Mouse (Mus musculus): Measurements from ENCODE around the gene Gm20721.
A peak's percentile ranks its signal among the peaks of the same experiment; 100 is the strongest.
"Not testable (repeated sequence)": the region's sequence is repeated elsewhere in the genome, so short reads cannot be mapped to it uniquely, and the experiment has no call there.

The Gm20721 gene

GRCm38 (mm10) chr2:174346612-174346998 is at the start of gene Gm20721:
Gene Gm20721, minus strand, starts transcription at chr2:174346712.
- DNase-seq (ENCODE audit: low spot score), result no peak

GRCm38 (mm10) chr2:174393383-174393782 is 46.9 kb upstream of the Gm20721 start:
- no peak for DNase-seq (ENCODE audit: low spot score)

- DNase-seq (ENCODE audit: low spot score), result no peak
These were observed 46.0 kb upstream of the Gm20721 start for GRCm38 (mm10) chr2:174392554-174392953.

- DNase-seq (ENCODE audit: low spot score), result no peak
These were observed 45.4 kb upstream of the Gm20721 start for GRCm38 (mm10) chr2:174391936-174392335.

- DNase-seq (ENCODE audit: low spot score), result no peak
These were observed 34.5 kb upstream of the Gm20721 start for GRCm38 (mm10) chr2:174381021-174381420.

DNA sequence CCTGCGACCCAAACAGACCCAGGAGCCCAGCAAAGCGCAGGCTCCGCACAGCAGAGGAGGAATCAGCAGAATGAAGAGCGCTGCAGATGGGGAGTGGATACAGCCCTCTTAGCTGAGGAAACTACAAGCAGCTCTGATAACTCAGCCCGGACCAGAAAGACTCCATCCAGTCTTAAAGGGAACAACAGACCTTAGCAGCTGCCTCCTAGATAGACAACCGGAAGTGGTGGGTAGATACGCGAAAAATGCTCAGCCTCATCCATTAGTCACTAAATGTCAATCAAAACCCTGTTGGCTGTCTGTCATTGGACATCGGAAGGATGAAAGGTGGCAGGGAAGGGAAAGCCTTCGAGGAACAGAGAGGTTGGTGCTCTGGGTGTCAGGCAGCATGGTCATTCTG is 20.1 kb upstream of the Gm20721 start:
- no peak for DNase-seq (ENCODE audit: low spot score)

- DNase-seq (ENCODE audit: low spot score), result no peak
These were observed 13.1 kb upstream of the Gm20721 start for GRCm38 (mm10) chr2:174359656-174360055.

- DNase-seq (ENCODE audit: low spot score), result no peak
These were observed 12.0 kb upstream of the Gm20721 start for GRCm38 (mm10) chr2:174358516-174358915.

DNA sequence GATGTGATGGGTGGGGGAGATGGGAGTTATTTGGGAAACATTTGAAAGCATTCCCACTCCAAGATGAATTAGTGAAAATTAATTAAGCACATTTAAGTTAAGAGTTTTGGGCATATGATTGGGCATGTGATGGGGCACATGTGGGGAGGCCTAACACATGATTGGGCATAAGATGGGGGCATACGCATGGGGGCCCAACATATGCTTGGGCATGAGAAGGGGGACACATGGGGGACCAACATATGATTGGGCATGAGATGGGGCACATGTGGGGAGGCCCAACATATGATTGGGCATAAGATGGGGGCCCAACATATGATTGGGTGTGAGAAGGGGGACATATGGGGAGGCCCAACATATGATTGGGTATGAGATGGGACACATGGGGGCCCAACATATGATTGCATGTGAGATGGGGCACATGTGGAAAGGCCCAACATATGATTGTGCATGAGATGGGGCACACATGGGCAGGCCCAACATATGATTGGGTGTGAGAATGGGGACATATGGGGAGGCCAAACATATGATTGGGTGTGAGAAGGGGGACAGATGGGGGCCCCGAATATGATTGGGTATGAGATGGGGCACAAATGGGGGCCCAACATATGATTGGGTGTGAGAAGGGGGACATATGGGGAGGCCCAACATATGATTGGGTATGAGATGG is 622 bp upstream of the Gm20721 start:
- DNase-seq (ENCODE audit: low spot score), result not testable (repeated sequence)

- no peak for DNase-seq (ENCODE audit: low spot score)
These were observed 1.5 kb downstream of the Gm20721 start for GRCm38 (mm10) chr2:174344996-174345395.

DNA sequence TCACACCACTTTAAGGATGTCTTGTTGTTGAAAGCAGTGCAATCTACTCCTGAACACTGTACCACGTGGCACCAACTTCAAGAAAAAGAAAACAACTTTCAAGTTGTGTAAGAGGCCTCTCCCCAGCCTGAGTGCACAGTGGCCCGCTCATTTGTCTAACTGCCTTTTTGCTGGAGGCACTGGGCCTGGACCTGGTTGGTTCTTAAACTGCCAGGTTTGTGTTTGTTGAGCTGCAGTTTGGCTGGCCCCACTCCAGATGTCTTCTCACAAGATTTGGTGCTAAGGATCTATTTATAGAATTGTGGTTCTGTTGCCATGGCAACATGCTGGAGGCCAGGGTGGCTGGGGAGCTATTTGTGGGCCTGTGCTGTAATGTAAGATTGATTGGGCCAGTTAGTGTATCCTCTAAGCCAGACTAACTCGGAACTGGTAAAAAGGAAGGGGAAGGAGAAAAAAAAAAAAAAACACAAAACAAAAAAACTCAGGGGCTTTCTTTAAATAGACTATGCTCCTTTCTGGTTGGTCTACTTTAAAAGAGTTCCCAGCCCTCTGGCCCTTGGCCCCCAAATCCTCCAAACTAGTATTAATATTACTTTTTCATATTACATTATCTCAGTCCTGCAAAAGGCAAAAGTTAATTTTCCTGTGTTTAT is 2.4 kb downstream of the Gm20721 start:
- no peak for DNase-seq (ENCODE audit: low spot score)

DNA sequence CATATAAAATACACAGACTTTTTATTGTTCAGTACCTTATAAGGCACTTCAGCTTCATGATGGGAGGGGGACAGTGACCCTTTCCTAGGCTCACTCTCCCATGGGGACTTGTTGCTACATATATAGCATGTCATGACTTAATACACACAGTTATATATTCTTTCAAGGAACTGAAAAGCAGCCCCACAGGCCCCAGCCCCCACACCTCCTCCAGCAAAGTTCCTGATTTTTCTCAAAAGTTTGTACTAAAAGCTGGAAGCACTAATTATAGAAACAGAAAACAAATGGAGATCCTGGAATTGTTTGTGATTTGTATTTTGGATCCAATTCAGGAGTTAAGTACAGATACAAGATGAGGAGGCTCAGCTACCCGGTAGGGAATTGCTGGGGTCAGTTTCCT is 2.9 kb downstream of the Gm20721 start:
- no peak for DNase-seq (ENCODE audit: low spot score)

DNA sequence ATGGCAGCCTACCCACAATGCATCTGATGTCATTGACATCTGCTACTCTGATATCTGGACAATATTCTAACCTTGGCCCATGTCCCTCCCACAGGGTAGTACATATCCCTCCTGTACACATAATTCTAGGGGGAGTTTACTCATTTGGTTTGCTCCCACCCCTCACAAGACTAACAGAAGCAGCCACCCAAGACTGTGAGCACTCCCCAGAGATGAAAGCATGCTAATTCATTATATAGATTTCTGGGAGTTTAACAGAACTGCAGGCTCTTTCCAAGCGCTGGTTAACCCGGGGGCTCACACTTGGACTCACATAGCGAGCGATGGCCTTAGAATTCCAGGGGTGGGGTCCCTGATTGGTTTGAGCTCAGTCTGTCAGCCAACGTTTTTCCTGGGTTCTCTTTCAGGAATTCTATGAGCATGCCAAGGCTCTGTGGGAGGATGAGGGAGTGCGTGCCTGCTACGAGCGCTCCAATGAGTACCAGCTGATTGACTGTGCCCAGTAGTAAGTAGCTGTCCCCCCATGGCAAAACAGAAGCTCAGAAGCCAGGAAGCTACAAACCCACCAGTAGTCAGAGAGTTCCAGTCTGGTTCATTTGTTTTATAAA is 3.6 kb downstream of the Gm20721 start:
- DNase-seq (ENCODE audit: low spot score), result no peak

DNA sequence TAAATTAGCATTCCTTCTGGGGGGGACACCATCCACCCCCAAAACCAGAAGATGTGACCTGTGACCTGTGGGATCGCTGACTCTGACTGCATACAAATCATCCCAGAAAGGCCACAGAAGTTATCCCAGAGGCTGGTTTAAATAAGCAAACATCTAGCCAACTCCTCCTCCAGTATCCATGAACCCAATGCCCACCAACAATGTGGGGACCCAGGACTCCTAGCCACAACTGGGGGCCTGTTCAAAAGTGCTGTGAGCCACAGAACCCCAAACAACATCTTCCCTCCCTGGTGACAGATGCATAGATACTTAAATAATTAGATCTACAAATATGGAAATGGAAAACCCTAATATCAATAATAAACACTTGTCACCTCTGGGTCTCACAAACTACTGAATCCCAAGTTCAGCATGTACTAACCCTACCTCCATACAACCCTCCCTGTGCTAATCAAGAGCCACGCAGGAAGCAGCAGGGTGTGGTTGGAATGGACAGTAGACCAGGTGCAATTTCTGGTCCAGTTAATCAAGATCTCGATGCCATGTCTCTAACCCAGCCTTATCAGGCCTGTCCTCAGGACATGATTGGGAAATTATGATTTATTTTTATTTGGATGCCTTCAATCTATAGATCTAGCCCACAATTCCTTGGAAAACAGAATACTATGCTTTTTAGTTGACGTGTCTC is 5.5 kb downstream of the Gm20721 start:
- no peak for DNase-seq (ENCODE audit: low spot score)

GRCm38 (mm10) chr2:174340229-174340892 is 6.2 kb downstream of the Gm20721 start:
- DNase-seq (ENCODE audit: low spot score), result no peak

DNA sequence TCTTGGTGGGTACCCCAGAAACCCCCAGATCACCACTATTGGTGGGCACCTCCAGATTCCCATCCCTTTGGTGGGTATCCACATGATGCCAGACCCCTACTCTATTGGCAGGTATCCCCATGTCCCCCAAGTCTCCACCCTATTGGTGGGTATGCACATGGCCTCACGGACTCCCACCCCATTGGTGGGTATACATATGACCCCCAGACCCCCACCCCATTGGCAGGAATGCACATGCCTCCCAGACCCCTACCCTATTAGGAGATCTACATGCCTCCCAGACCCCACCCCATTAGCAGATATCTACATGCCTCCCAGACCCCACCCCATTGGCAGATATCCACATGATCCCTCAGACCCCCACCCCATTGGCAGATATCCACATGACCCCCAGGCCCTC is 6.8 kb downstream of the Gm20721 start:
- no peak for DNase-seq (ENCODE audit: low spot score)

GRCm38 (mm10) chr2:174337275-174337674 is 9.2 kb downstream of the Gm20721 start:
- no peak for DNase-seq (ENCODE audit: low spot score)

DNA sequence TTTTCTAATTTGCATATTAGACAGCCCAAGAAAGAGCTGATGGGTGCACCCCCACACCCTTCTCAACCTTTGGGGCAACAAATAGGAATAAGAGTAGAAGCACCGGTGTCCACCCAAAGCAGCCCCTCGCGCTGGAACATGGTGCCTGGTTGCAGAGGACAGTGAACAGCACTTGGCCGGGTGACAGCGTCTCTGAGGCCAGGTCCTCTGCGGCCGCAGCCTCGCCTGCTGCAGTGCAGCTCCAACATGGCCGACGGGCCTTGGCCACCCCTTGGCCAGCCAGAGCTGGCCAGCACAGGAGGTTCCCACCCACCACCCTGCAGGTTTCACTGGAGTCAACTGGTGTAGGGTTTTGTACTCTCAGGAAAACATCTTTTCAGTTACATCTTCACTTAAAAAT is 12.1 kb downstream of the Gm20721 start:
- DNase-seq (ENCODE audit: low spot score), result no peak

- DNase-seq (ENCODE audit: low spot score), result no peak
These were observed 13.1 kb downstream of the Gm20721 start for GRCm38 (mm10) chr2:174333239-174333890.

GRCm38 (mm10) chr2:174331282-174332030 is 15.1 kb downstream of the Gm20721 start:
- no peak for DNase-seq (ENCODE audit: low spot score)

- peak; percentile 31 for DNase-seq (ENCODE audit: low spot score)
These were observed 15.8 kb downstream of the Gm20721 start for GRCm38 (mm10) chr2:174330616-174331191.
